Mouse (Mus musculus): Measurements from ENCODE around the gene H2al1c.
"Not testable (repeated sequence)": the region's sequence is repeated elsewhere in the genome, so short reads cannot be mapped to it uniquely, and the experiment has no call there.

Gene H2al1c

DNA sequence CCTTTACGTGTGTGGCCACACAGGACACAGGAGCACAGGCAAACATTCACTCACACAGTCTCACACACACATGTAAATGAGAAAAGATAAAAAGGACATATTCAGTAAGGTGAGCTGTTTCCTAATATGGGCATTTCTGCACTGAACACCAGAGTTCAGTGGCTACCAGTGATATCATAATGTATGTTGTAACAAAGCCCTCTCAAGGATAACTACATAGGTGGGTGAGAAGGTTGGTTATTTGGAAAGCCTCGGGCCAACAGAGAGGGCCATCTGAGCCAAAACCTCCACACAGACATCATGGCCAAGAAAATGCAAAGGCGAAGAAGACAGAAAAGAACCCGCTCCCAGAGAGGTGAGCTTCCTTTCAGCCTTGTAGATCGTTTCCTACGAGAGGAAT is at the start of gene H2al1c:
H2al1c (plus strand) TSS at position 301 of the 400 bp plus-strand sequence.
- DNase-seq: not testable (repeated sequence)

DNA sequence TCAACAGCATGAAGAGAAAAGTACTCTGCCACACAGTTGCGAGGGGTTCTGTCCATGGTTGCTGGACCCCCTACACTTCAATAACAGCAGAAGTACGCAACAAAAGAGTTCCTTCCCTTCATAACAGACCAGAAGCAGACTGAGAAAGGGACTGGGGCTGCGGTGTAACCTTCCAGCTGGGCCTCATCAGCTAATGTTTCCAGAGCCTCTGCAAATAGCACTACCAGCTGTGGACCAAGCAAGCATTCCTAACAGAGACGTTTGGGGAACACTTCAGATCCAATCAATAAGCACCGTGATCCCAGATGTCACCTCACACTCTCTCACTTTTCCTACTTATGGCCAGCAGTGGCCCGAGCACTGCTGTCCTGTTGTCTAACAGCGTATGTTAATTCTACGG is 40.5 kb upstream of the H2al1c start:
- no peak for DNase-seq

DNA sequence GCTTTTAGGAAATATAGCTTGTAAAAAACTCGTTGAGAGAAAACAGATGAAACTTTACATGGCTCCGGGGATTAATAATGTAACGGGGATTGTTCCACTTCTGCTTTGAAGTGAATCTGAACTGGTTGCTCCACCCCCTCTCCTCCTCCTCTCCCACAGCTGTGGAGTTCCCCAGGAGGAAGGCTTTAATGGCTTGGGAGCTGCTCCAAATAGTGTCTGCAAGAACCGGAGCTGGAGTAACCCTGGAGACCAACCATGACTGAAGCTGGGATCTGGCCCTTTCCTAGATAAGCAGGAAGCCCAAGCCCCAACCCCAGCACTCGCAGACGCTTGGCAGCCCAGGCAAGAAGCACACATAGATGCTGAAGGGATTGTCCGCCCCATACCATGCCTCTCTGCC is 37.7 kb upstream of the H2al1c start:
- no peak for DNase-seq

- DNase-seq: peak; percentile 11
Observed at GRCm38 (mm10) chrX:11269074-11269473, 36.4 kb upstream of the H2al1c start.

GRCm38 (mm10) chrX:11273190-11273589 is 32.3 kb upstream of the H2al1c start:
- no peak for DNase-seq

GRCm38 (mm10) chrX:11277083-11277482 is 28.4 kb upstream of the H2al1c start:
- DNase-seq: no peak

GRCm38 (mm10) chrX:11280741-11281140 is 24.7 kb upstream of the H2al1c start:
- DNase-seq: no peak

DNA sequence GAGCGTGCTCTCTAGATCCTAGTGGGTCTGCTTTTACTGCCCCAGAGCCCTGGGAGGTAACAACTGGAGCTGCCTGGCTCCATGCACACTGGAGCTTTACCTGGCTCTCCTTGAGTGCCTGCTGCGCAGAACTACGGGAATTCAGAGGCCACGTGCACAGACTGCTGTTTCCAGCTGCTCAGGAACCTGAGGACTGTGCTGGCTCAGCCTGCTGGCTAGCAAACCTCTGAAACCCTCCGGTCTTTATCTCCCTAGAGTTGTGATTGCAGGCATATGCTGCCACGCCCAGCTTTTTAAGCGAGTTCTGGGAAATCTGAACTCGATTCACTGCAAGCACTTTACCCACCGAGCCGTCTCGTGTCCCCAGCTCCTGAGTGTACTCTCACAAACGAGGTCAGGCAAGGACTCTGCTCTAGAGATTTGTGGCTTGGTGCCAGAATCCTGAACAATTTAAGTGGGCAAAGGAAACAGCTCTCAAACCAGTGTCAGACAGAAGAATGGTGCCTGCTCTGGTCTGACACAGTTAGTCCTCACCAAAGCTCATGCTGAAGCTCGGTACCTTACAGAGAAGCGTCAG is 17.1 kb upstream of the H2al1c start:
- no peak for DNase-seq

DNA sequence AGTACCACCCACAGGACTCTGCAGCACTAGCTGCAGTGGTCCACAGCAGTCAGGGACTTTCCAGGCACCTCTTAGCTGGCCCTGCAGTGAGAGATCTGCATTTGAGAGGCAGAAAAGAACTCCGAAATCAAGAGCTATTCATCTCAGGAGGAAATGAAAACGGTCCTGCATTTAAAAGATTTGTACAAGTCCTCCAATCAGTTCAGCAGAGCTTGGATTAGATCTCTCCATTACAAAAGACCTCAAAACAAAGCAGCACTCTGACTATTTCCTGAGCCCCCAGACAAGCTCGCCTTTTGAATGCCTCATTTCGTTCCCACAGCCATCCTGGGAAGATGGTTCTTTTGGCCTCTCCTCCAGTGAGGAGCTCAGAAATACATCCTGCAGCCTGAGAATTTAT is 16.2 kb upstream of the H2al1c start:
- DNase-seq: no peak

DNA sequence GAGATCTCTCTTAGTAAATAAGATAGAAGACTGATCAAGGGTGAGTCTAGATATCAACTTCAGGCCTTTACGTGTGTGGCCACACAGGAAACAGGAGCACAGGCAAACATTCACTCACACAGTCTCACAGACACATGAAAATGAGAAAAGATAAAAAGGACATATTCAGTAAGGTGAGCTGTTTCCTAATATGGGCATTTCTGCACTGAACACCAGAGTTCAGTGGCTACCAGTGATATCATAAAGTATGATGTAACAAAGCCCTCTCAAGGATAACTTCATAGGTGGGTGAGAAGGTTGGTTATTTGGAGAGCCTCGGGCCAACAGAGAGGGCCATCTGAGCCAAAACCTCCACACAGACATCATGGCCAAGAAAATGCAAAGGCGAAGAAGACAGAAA is 6.5 kb upstream of the H2al1c start, which contains the start of gene H2al1a:
H2al1a (plus strand) TSS at position 301 of the 400 bp plus-strand sequence.
- not testable (repeated sequence) for DNase-seq

DNA sequence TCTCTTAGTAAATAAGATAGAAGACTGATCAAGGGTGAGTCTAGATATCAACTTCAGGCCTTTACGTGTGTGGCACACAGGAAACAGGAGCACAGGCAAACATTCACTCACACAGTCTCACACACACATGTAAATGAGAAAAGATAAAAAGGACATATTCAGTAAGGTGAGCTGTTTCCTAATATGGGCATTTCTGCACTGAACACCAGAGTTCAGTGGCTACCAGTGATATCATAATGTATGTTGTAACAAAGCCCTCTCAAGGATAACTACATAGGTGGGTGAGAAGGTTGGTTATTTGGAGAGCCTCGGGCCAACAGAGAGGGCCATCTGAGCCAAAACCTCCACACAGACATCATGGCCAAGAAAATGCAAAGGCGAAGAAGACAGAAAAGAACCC is 3.3 kb upstream of the H2al1c start, which contains the start of gene H2al1b:
H2al1b (plus strand) TSS at position 301 of the 400 bp plus-strand sequence.
- DNase-seq: not testable (repeated sequence)

DNA sequence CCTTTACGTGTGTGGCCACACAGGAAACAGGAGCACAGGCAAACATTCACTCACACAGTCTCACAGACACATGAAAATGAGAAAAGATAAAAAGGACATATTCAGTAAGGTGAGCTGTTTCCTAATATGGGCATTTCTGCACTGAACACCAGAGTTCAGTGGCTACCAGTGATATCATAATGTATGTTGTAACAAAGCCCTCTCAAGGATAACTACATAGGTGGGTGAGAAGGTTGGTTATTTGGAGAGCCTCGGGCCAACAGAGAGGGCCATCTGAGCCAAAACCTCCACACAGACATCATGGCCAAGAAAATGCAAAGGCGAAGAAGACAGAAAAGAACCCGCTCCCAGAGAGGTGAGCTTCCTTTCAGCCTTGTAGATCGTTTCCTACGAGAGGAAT is 3.1 kb downstream of the H2al1c start, which contains the start of gene H2al1d:
H2al1d (plus strand) TSS at position 301 of the 400 bp plus-strand sequence.
- not testable (repeated sequence) for DNase-seq

DNA sequence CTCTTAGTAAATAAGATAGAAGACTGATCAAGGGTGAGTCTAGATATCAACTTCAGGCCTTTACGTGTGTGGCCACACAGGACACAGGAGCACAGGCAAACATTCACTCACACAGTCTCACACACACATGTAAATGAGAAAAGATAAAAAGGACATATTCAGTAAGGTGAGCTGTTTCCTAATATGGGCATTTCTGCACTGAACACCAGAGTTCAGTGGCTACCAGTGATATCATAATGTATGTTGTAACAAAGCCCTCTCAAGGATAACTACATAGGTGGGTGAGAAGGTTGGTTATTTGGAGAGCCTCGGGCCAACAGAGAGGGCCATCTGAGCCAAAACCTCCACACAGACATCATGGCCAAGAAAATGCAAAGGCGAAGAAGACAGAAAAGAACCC is 6.2 kb downstream of the H2al1c start, which contains the start of gene H2al1e:
H2al1e (plus strand) TSS at position 301 of the 400 bp plus-strand sequence.
- not testable (repeated sequence) for DNase-seq

DNA sequence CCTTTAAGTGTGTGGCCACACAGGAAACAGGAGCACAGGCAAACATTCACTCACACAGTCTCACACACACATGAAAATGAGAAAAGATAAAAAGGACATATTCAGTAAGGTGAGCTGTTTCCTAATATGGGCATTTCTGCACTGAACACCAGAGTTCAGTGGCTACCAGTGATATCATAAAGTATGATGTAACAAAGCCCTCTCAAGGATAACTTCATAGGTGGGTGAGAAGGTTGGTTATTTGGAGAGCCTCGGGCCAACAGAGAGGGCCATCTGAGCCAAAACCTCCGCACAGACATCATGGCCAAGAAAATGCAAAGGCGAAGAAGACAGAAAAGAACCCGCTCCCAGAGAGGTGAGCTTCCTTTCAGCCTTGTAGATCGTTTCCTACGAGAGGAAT is 9.4 kb downstream of the H2al1c start, which contains the start of gene H2al1f:
H2al1f (plus strand) TSS at position 301 of the 400 bp plus-strand sequence.
- not testable (repeated sequence) for DNase-seq

- DNase-seq: not testable (repeated sequence)
Observed at GRCm38 (mm10) chrX:11317956-11318355, 12.5 kb downstream of the H2al1c start, which contains the start of gene H2al1g. H2al1g (plus strand) TSS chrX:11318256.

GRCm38 (mm10) chrX:11321192-11321591 is 15.7 kb downstream of the H2al1c start, which contains the start of gene H2al1h:
H2al1h (plus strand) TSS chrX:11321492.
- DNase-seq: not testable (repeated sequence)

- DNase-seq: not testable (repeated sequence)
Observed at GRCm38 (mm10) chrX:11324359-11324758, 18.9 kb downstream of the H2al1c start, which contains the start of gene H2al1i. H2al1i (plus strand) TSS chrX:11324659.

DNA sequence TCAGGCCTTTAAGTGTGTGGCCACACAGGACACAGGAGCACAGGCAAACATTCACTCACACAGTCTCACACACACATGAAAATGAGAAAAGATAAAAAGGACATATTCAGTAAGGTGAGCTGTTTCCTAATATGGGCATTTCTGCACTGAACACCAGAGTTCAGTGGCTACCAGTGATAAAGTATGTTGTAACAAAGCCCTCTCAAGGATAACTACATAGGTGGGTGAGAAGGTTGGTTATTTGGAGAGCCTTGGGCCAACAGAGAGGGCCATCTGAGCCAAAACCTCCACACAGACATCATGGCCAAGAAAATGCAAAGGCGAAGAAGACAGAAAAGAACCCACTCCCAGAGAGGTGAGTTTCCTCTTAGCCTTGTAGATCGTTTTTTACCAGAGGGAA is 22.1 kb downstream of the H2al1c start, which contains the start of gene H2al1j:
H2al1j (plus strand) TSS at position 301 of the 400 bp plus-strand sequence.
- not testable (repeated sequence) for DNase-seq

DNA sequence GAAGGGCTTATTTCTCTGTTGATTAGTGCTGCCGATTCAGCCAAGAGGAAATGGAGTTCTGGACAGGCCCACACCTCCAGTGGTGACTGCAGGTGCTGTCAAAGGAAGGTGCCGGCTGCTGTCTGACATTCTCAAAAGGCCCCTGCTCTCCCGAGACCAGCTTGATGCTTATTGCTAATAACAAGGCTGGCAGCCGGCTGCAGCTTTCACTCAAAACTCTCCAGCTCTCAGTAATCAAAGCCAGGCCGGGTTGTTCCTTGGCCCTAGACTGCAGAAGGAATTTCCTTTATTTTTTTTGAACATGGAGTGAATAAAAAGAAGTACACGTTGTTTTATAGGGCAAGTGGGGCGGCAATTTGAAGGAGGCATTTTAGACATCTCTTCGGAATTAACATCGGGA is 40.3 kb downstream of the H2al1c start:
- no peak for DNase-seq

GRCm38 (mm10) chrX:11346756-11347155 is 41.3 kb downstream of the H2al1c start:
- DNase-seq: no peak
